Mouse (Mus musculus): ENCODE data around the gene Olfr1417.

Olfr1417 gene

GRCm38 (mm10) chr19:11810003-11810758 is 28.8 kb downstream of the Olfr1417 start:
- no peak for DNase-seq

GRCm38 (mm10) chr19:11808452-11808851 is 30.6 kb downstream of the Olfr1417 start:
- no peak for DNase-seq

GRCm38 (mm10) chr19:11807822-11808221 is 31.2 kb downstream of the Olfr1417 start:
- DNase-seq: no peak

GRCm38 (mm10) chr19:11807251-11807650 is 31.8 kb downstream of the Olfr1417 start:
- no peak for DNase-seq

GRCm38 (mm10) chr19:11804423-11804822 is 34.6 kb downstream of the Olfr1417 start:
- DNase-seq: peak; percentile 56

- DNase-seq: no peak
Observed at GRCm38 (mm10) chr19:11800531-11801315, 38.3 kb downstream of the Olfr1417 start.

- DNase-seq: no peak
Observed at GRCm38 (mm10) chr19:11794447-11794846, 44.6 kb downstream of the Olfr1417 start.

GRCm38 (mm10) chr19:11793741-11794359 is 45.2 kb downstream of the Olfr1417 start:
- no peak for DNase-seq

- DNase-seq: no peak
Observed at GRCm38 (mm10) chr19:11791825-11792224, 47.2 kb downstream of the Olfr1417 start.

GRCm38 (mm10) chr19:11788876-11789275 is 50.1 kb downstream of the Olfr1417 start:
- no peak for DNase-seq

GRCm38 (mm10) chr19:11787826-11788225 is 51.2 kb downstream of the Olfr1417 start:
- DNase-seq: no peak

- no peak for DNase-seq
Observed at GRCm38 (mm10) chr19:11785409-11786154, 53.4 kb downstream of the Olfr1417 start.

GRCm38 (mm10) chr19:11777191-11777865 is 61.7 kb downstream of the Olfr1417 start:
- DNase-seq: peak; percentile 65

Data from lung, postnatal 10 days (tissue).